Mouse (Mus musculus) forebrain, embryonic 13.5 days (tissue): ENCODE measurements around the gene Galns. TPM values are rescaled to one million over a fixed set of nuclear protein-coding genes. Genes with fewer than 3 reads are reported as not detected.
"Not testable (repeated sequence)": the region's sequence is repeated elsewhere in the genome, so short reads cannot be mapped to it uniquely, and the experiment has no call there.

ENCODE experiments used
- ATAC-seq: fragments of 200-750 bp; cut with Nextera tagmentation; 2 replicates; pipeline ENCODE4 v1.8.0; 2017
- H3K27ac ChIP-seq: fragments of 300-500 bp; sonication (generic); 2 replicates; pipeline ENCODE4 v1.5.1; 2015; ENCODE audit warnings: inconsistent platforms, mild to moderate bottlenecking, moderate library complexity
- H3K27me3 ChIP-seq: fragments of 300-500 bp; sonication (generic); 2 replicates; pipeline ENCODE4 v1.6.1; 2015; ENCODE audit warnings: mild to moderate bottlenecking, inconsistent platforms
- H3K36me3 ChIP-seq: fragments of 300-500 bp; sonication (generic); 2 replicates; pipeline ENCODE4 v1.6.1; 2015; ENCODE audit warnings: mild to moderate bottlenecking, inconsistent platforms; ENCODE audit not compliant: poor library complexity, severe bottlenecking
- H3K4me1 ChIP-seq: fragments of 300-500 bp; sonication (generic); 2 replicates; pipeline ENCODE4 v1.6.1; 2015; ENCODE audit warnings: inconsistent platforms
- H3K4me2 ChIP-seq: fragments of 300-500 bp; sonication (generic); 2 replicates; pipeline ENCODE4 v1.6.1; 2015; ENCODE audit warnings: inconsistent platforms, mild to moderate bottlenecking, moderate library complexity
- H3K4me3 ChIP-seq: fragments of 300-500 bp; sonication (generic); 2 replicates; pipeline ENCODE4 v1.5.1; 2015; ENCODE audit warnings: mild to moderate bottlenecking, inconsistent platforms
- H3K9ac ChIP-seq: fragments of 300-500 bp; sonication (generic); 2 replicates; pipeline ENCODE4 v1.6.1; 2015; ENCODE audit warnings: mild to moderate bottlenecking, inconsistent platforms
- H3K9me3 ChIP-seq: fragments of 300-500 bp; sonication (generic); replicated peaks from 2 replicates; pipeline ENCODE4 v1.6.1; 2016; ENCODE audit warnings: inconsistent platforms
- WGBS: fragments of 180-500 bp; shearing (Covaris S2); methylation state at CpG from one replicate; pipeline ENCODE4 v1.1.7; 2015; 5-methylcytosine and 5-hydroxymethylcytosine counted together
- polyA plus RNA-seq: library from polyadenylated mRNA; unstranded; fragments of >200 nt; fragmentation: Nextera tagmentation; extraction: Ambion mirVana; gene quantifications from 2 replicates; pipeline ENCODE4 v1.2.1, GENCODE M21; 2015

Galns gene
- polyA plus RNA-seq, 1 experiment from 2014 or later, result 3.0 TPM

GRCm38 (mm10) chr8:122584981-122585380, 26.3 kb downstream of the Galns start:
- WGBS, result 89% methylated on average over 9 of the region's 9 CpGs
- Histone ChIP-seq H3K27me3 (no peaks in the 10 kb centered on the region; the same call in 1 of the 2 replicates), H3K4me1 (peaks cover 8% of the 10 kb centered on the region), H3K9ac (no peak overlapping the region), H3K9me3 (no peaks in the 10 kb centered on the region), H3K36me3 (no peaks in the 10 kb centered on the region), H3K27ac (no peak overlapping the region), H3K4me3 (no peak overlapping the region), H3K4me2 (no peak overlapping the region)
- no peak for ATAC-seq

DNA sequence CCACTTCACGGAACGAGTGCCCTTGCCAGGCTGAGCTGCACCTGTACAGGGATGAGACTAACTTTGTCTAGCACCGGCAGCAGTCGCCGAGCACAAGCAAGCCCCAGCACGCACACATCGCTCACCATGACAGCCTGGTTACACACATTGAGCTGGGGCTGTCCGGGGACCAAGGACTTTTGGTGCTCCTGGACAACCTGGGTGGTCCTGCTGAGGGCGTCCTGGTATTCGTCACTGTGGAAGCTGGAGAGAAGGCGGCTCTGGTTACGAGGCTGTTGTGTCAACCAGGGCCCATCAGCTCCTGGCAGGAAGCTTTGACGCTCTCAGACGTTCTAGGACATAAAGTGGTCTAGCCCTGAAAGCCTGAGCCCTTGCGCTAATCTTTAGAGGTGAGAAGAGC, 30.3 kb downstream of the Galns start:
- H3K9me3 ChIP-seq, result no peaks in the 10 kb centered on the region
- H3K4me1 ChIP-seq, result peaks cover 14% of the 10 kb centered on the region
- H3K4me2 ChIP-seq, result no peak overlapping the region
- H3K27ac ChIP-seq, result no peak overlapping the region
- H3K27me3 ChIP-seq, result no peaks in the 10 kb centered on the region; the same call in 1 of the 2 replicates
- ATAC-seq, result no peak
- no peak overlapping the region for H3K9ac ChIP-seq
- H3K36me3 ChIP-seq, result no peaks in the 10 kb centered on the region
- 78% methylated on average over 13 of the region's 15 CpGs for WGBS
- no peak overlapping the region for H3K4me3 ChIP-seq

DNA sequence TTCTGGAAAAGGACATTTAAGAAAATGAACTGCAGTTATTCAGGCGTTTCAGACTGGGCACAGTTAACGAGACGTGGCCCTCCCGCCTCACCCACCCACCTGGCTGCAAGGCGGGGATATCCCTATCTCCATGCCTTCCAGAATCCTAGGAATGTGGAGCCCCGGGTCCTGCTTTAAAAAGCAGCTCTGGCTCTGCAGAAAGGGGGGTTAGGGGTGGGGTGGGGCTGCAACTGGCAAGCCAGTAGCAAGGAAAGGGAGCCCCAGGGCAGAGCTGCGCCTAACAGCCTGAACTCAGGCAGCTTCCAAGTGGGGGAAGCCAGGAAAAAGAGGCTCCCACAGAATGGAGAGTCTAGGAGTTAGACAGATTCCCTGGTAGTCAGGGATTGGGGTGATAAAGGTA, 32.1 kb downstream of the Galns start:
- Histone ChIP-seq H3K9ac (no peak overlapping the region), H3K27me3 (no peaks in the 10 kb centered on the region), H3K4me1 (peaks cover 26% of the 10 kb centered on the region), H3K4me3 (no peak overlapping the region), H3K4me2 (no peak overlapping the region), H3K36me3 (no peaks in the 10 kb centered on the region), H3K9me3 (no peaks in the 10 kb centered on the region), H3K27ac (no peak overlapping the region)
- 21% methylated on average over 7 of the region's 7 CpGs for WGBS
- ATAC-seq, result no peak

DNA sequence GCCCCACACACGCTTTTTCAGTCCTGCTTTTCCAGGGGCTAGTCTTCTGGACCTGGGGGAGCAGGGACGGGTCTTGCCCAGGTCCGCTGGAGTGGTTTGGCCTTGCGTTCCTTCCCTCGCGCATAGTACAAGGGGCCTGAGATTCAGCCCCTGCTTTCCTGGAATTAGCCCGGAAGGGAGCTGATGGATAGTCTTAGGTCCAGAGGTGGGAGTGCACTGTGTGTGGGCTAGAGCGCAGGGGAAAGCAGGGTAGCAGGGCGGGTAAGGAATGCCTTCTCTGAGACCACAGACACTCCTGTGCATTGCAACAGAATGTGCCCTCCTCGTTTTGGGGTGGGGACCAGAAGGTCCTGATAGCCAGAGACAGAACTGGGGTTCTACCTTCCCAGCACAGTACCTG, 34.1 kb downstream of the Galns start:
- H3K4me3 ChIP-seq, result peak overlapping the region; percentile 66
- WGBS, result 40% methylated on average over 10 of the region's 10 CpGs
- H3K9me3 ChIP-seq, result no peaks in the 10 kb centered on the region
- peaks cover 15% of the 10 kb centered on the region for H3K36me3 ChIP-seq
- no peaks in the 10 kb centered on the region for H3K27me3 ChIP-seq
- H3K4me2 ChIP-seq, result peak overlapping the region; percentile 92
- peaks cover 34% of the 10 kb centered on the region for H3K4me1 ChIP-seq
- H3K27ac ChIP-seq, result no peak overlapping the region
- ATAC-seq, result peak; percentile 28; the same call in 1 of the 2 replicates
- peak overlapping the region; percentile 89 for H3K9ac ChIP-seq

DNA sequence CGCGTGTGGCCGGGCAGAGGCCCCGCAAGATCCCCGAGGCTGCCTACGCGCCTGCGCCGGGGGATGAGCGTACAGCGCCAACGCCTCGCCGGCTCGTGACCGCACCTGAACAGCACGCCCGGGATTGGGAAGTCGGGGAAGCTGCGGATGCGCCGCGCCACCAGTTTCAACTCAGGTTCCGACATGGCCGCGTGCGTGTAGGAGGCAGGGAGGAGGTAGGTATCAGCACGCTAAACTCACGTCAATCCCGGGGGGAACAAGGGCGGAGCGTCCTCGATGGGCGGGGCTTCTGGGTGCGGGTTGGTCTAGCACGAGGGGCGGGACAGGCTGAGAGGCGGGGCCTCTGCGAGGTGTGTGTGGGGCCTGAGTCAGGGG, 34.6 kb downstream of the Galns start, which contains the start of gene Aprt:
Gene Aprt (minus strand): TSS at position 262 of the 375 bp plus-strand sequence.
- Histone ChIP-seq H3K4me2 (peak within 1 kb of the TSS; percentile 92), H3K27ac (peak within 1 kb of the TSS; percentile 57), H3K4me1 (peaks cover 34% of the 10 kb centered on the region), H3K27me3 (no peaks in the 10 kb centered on the region), H3K9me3 (no peaks in the 10 kb centered on the region), H3K9ac (peak within 1 kb of the TSS; percentile 89), H3K4me3 (peak within 1 kb of the TSS; percentile 66), H3K36me3 (peaks cover 19% of the 10 kb centered on the region)
- WGBS, result under 1% methylated on average over 39 of the region's 39 CpGs
- peak; percentile 95 for ATAC-seq

GRCm38 (mm10) chr8:122575735-122576647, 35.3 kb downstream of the Galns start:
- Histone ChIP-seq H3K27me3 (no peaks in the 10 kb centered on the region), H3K27ac (peak overlapping the region; percentile 57; the same call in 1 of the 2 replicates), H3K4me1 (peaks cover 34% of the 10 kb centered on the region), H3K36me3 (peaks cover 26% of the 10 kb centered on the region), H3K4me3 (peak overlapping the region; percentile 66), H3K9me3 (no peaks in the 10 kb centered on the region), H3K4me2 (peak overlapping the region; percentile 92), H3K9ac (peak overlapping the region; percentile 89)
- 18% methylated on average over 21 of the region's 21 CpGs for WGBS
- ATAC-seq, result peak; percentile 43

DNA sequence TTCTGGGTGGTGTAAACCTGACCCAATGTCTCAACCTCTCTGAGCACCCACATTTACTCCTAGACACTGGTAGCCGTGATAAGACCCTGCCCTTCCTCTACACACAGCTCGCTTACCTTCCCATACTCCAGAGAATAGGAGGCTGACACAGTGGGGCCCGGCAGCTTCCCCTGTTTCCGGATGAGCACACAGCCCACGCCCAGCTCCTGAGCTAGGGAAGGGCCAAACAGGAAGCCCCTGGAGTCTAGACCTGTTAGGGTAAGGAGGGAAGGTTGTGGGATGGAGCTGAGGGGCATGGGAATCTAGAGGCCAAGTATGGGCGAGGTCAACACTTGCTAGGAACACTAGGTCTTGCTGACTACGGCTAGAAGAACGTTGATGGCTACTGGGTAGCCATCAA, 36.0 kb downstream of the Galns start:
- 80% methylated on average over 8 of the region's 8 CpGs for WGBS
- ATAC-seq, result no peak

GRCm38 (mm10) chr8:122574667-122575251, 36.5 kb downstream of the Galns start:
- Histone ChIP-seq H3K4me3 (no peak overlapping the region), H3K4me1 (peaks cover 38% of the 10 kb centered on the region), H3K9ac (no peak overlapping the region), H3K9me3 (no peaks in the 10 kb centered on the region), H3K36me3 (peaks cover 38% of the 10 kb centered on the region), H3K27ac (no peak overlapping the region), H3K4me2 (peak overlapping the region; percentile 92; the same call in 1 of the 2 replicates), H3K27me3 (no peaks in the 10 kb centered on the region)
- ATAC-seq, result no peak
- 66% methylated on average over 10 of the region's 10 CpGs for WGBS

More for the DNA sequence above, 36.0 kb downstream of the Galns start:
- Histone ChIP-seq H3K4me3 (peak overlapping the region; percentile 66; the same call in 1 of the 2 replicates), H3K9me3 (no peaks in the 10 kb centered on the region), H3K27me3 (no peaks in the 10 kb centered on the region), H3K9ac (peak overlapping the region; percentile 89; the same call in 1 of the 2 replicates), H3K4me1 (peaks cover 34% of the 10 kb centered on the region), H3K36me3 (peaks cover 33% of the 10 kb centered on the region), H3K4me2 (peak overlapping the region; percentile 92), H3K27ac (no peak overlapping the region)

DNA sequence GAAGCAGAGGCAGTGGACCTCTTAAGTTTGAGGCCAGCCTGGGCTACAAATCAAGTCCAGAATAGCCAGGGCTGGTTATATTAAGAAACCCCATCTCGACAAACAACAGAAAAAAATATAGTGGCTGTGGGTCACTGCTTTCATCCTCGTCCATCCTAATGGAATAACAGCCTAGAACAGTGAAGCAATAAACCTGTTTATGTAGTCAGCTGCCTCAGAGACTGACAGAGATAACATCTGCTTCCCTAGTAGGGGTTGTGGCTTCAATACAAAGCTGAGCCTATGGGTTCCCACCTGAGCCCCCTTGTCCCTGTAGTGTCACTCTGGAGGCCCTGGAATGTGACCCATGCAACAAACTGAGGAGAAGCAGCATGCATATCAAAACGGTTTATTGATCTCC, 37.0 kb downstream of the Galns start:
- no peak overlapping the region for H3K4me2 ChIP-seq
- H3K9me3 ChIP-seq, result no peaks in the 10 kb centered on the region
- WGBS, result 71% methylated on average over 3 of the region's 3 CpGs
- ATAC-seq, result no peak
- no peak overlapping the region for H3K9ac ChIP-seq
- H3K4me1 ChIP-seq, result peaks cover 43% of the 10 kb centered on the region
- H3K36me3 ChIP-seq, result peaks cover 43% of the 10 kb centered on the region
- no peak overlapping the region for H3K27ac ChIP-seq
- no peaks in the 10 kb centered on the region for H3K27me3 ChIP-seq
- no peak overlapping the region for H3K4me3 ChIP-seq

DNA sequence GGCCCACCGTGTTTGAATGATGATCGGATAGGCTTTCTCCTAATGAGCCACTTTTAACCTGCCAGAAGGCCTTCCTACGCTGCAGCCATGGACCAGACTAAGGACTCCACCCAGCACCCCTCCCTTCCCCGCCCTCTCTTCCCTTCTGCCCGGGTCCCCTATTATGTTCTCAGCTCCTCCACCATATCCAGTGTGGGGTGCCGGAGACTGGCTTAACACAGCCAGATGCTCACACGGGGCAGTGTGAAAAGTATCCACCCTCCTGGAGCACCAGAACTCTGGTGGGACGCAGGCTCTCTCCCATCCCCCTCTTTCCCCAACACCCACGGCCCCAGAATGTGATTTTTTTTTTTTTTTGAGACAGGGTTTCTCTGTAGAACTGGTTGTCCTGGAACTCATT, 37.7 kb downstream of the Galns start:
- Histone ChIP-seq H3K4me2 (no peak overlapping the region), H3K4me3 (no peak overlapping the region), H3K9me3 (no peaks in the 10 kb centered on the region), H3K27me3 (no peaks in the 10 kb centered on the region), H3K27ac (no peak overlapping the region), H3K9ac (no peak overlapping the region), H3K36me3 (peaks cover 45% of the 10 kb centered on the region), H3K4me1 (peaks cover 50% of the 10 kb centered on the region)
- no peak for ATAC-seq
- WGBS, result 43% methylated on average over 9 of the region's 9 CpGs

DNA sequence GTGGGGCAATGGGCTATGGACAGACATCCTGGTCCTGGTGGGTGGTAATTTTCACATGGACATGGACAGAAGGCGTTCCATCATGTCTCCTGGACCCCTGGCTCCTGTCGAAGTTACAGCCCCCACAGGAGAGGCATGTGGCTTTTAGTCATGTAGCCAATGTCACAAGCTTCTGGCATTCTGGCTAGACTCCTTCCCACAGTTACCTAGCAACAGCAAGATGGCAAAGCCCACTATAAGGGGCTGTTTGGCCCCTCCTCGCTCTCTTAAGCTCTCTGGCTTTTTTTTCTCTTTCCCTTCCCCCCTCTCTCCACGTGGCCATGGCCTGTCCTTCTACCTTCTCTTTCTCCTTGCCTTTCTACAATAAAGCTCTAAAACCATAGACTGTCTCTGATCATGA, 38.1 kb downstream of the Galns start:
- H3K9me3 ChIP-seq, H3K27me3 ChIP-seq, H3K27ac ChIP-seq, H3K4me2 ChIP-seq, H3K9ac ChIP-seq, H3K4me3 ChIP-seq, ATAC-seq: not testable (repeated sequence)
- Histone ChIP-seq H3K36me3 (peaks cover 45% of the 10 kb centered on the region), H3K4me1 (peaks cover 53% of the 10 kb centered on the region)
- WGBS, result 29% methylated on average over 4 of the region's 4 CpGs

DNA sequence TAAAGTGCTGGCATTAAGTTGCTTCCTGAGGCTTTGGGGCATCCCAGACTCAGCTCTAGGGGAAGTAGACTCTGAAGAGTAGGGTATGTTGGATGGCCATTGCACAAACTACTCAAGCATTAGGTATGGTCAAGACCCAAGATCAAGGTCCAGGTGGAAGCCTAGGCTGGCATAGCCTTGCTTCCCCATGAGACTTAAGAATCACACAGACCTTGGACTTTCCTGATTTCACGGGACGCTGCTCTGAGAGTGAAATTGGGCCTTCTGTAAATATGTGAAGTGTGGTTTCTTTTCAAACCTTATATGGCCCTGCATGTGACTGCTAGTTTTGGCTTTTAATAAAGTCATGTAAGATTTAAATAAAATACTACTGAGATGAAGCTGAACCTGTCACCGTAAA, 38.5 kb downstream of the Galns start:
- H3K27me3 ChIP-seq, result no peaks in the 10 kb centered on the region
- peaks cover 45% of the 10 kb centered on the region for H3K36me3 ChIP-seq
- H3K4me1 ChIP-seq, result peaks cover 53% of the 10 kb centered on the region
- no peak overlapping the region for H3K27ac ChIP-seq
- H3K9me3 ChIP-seq, result no peaks in the 10 kb centered on the region
- WGBS, result 91% methylated on average over 3 of the region's 3 CpGs
- no peak overlapping the region for H3K4me2 ChIP-seq
- H3K9ac ChIP-seq, result no peak overlapping the region
- no peak for ATAC-seq
- no peak overlapping the region for H3K4me3 ChIP-seq
